ENCODE assay signal across 18 mouse cellular contexts in genomic region chr19:10049533-10049932, GRCm38 (mm10). TPM values are rescaled to one million over a fixed set of nuclear protein-coding genes. Genes with fewer than 3 reads are reported as not detected.
DNase-seq lines count a peak whose midpoint lies in the region; ATAC-seq and TF ChIP-seq lines count a peak whose summit lies in the region.
"Had no signal": no experiment of that assay in that cellular context is flagged by ENCODE, and none has a peak within 500 bp of the region (broad histone marks: within the 10 kb centered on the region; RNA-seq: fewer than 3 reads in every experiment).

No protein-coding gene starts in this region.

- no peak for TF ChIP-seq CTCF in heart, adult 2 months (IDR thresholded peaks at IDR 0.05)
- no peak for TF ChIP-seq CTCF in heart, postnatal 0 days (IDR thresholded peaks at IDR 0.05; ENCODE audit: low read depth)

- DNase-seq in heart, adult 2 months: no peak
- DNase-seq in heart, postnatal 36 days: no peak
- DNase-seq in heart, postnatal 0 days (ENCODE audit: low spot score): no peak
- no peak for DNase-seq in heart, postnatal 4 days
- DNase-seq in left cerebral cortex, postnatal 25 days (ENCODE audit: low spot score in 2 of 2): no peak
- DNase-seq: adrenal gland, adult 2 months; cerebellum, adult 11-12 months; cerebellum, adult 9-10 months; cerebellum, postnatal 25 days; gastrocnemius, postnatal 10 days; kidney, adult 8-10 months had no signal

- H3K36me3 ChIP-seq in heart, adult 2 months (ENCODE audit: control insufficient read depth, insufficient read depth, low read length): no peaks in the 10 kb centered on the region; the same call in 1 of the 2 replicates
- peaks cover 28% of the 10 kb centered on the region for H3K36me3 ChIP-seq in heart, postnatal 0 days (replicated peaks; ENCODE audit: control insufficient read depth, insufficient read depth, low read length)
- peaks cover 60% of the 10 kb centered on the region for H3K36me3 ChIP-seq in megakaryocyte, embryonic 14.5 days (replicated peaks; ENCODE audit: low read length)

- no peaks in the 10 kb centered on the region for H3K27me3 ChIP-seq in heart, adult 2 months (ENCODE audit: control insufficient read depth, insufficient read depth, low read length)
- H3K27me3 ChIP-seq in heart, postnatal 0 days (ENCODE audit: control insufficient read depth, insufficient read depth, low read length): no peaks in the 10 kb centered on the region
- peaks cover 3% of the 10 kb centered on the region for H3K27me3 ChIP-seq in megakaryocyte, embryonic 14.5 days (replicated peaks)
- H3K27me3 ChIP-seq: embryonic facial prominence, embryonic 12.5 days; forebrain, embryonic 15.5 days; heart, embryonic 12.5 days had no signal

- TF ChIP-seq EP300 in heart, adult 2 months (IDR thresholded peaks at IDR 0.05; ENCODE audit: insufficient read depth, low read depth, low read length): no peak
- TF ChIP-seq EP300 in heart, postnatal 0 days (IDR thresholded peaks at IDR 0.05; ENCODE audit: low read depth): no peak

- H3K27ac ChIP-seq in heart, adult 2 months: peak overlapping the region; percentile 26; the same call in 1 of the 2 replicates
- 0 out of 2 replicates have a peak overlapping the region, but pooled peaks have one; percentile 7 for H3K27ac ChIP-seq in heart, postnatal 0 days (ENCODE audit: low read depth)
- H3K27ac ChIP-seq: embryonic facial prominence, embryonic 12.5 days; forebrain, embryonic 15.5 days; hindbrain, embryonic 14.5 days had no signal

- H3K4me3 ChIP-seq in heart, adult 2 months: no peak overlapping the region
- H3K4me3 ChIP-seq in heart, postnatal 0 days (ENCODE audit: low read depth, low read length): no peak overlapping the region
- H3K4me3 ChIP-seq in megakaryocyte, embryonic 14.5 days (replicated peaks): peak overlapping the region; percentile 7
- H3K4me3 ChIP-seq: embryonic facial prominence, embryonic 12.5 days; forebrain, embryonic 15.5 days; heart, embryonic 12.5 days had no signal

- no peak overlapping the region for H3K4me2 ChIP-seq in heart, postnatal 0 days (ENCODE audit: low read depth, low read length)
- H3K4me2 ChIP-seq: embryonic facial prominence, embryonic 12.5 days; forebrain, embryonic 15.5 days; heart, embryonic 12.5 days; hindbrain, embryonic 14.5 days had no signal

- no peaks in the 10 kb centered on the region for H3K9me3 ChIP-seq in heart, postnatal 0 days (replicated peaks; ENCODE audit: control insufficient read depth, low read length)
- H3K9me3 ChIP-seq in megakaryocyte, embryonic 14.5 days: no peaks in the 10 kb centered on the region
- H3K9me3 ChIP-seq: embryonic facial prominence, embryonic 12.5 days; forebrain, embryonic 15.5 days; heart, embryonic 12.5 days had no signal

- no peaks in the 10 kb centered on the region for H3K79me2 ChIP-seq in heart, adult 2 months (replicated peaks; ENCODE audit: control insufficient read depth, insufficient read depth, low read length)

- ATAC-seq in heart, postnatal 0 days (ENCODE audit: insufficient read depth, low read depth): no peak
- no peak for ATAC-seq in megakaryocyte, adult 5-6 weeks (ENCODE audit: poor library complexity, severe bottlenecking)
- ATAC-seq: forebrain, embryonic 15.5 days had no signal

- no peak overlapping the region for H3K9ac ChIP-seq in heart, adult 2 months (ENCODE audit: low read depth, low read length)
- no peak overlapping the region for H3K9ac ChIP-seq in heart, postnatal 0 days (replicated peaks; ENCODE audit: low read depth, low read length)
- H3K9ac ChIP-seq: embryonic facial prominence, embryonic 12.5 days; forebrain, embryonic 15.5 days; heart, embryonic 12.5 days; hindbrain, embryonic 14.5 days had no signal

- TF ChIP-seq POLR2A in heart, adult 2 months (IDR thresholded peaks at IDR 0.05; ENCODE audit: insufficient read depth, low read depth, low read length): no peak

- peaks cover 19% of the 10 kb centered on the region for H3K4me1 ChIP-seq in heart, adult 2 months (ENCODE audit: control insufficient read depth, insufficient read depth, low read length)
- peaks cover 36% of the 10 kb centered on the region for H3K4me1 ChIP-seq in heart, postnatal 0 days (ENCODE audit: control insufficient read depth, insufficient read depth)
- peaks cover 100% of the 10 kb centered on the region for H3K4me1 ChIP-seq in megakaryocyte, embryonic 14.5 days
- H3K4me1 ChIP-seq: embryonic facial prominence, embryonic 12.5 days; forebrain, embryonic 15.5 days had no signal

- intact Hi-C loops in heart, adult 2 months (cut with DNase I): no loop called here
- intact Hi-C loops in heart, postnatal 36 days (cut with DNase I): no loop called here
- intact Hi-C loops in left cerebral cortex, postnatal 25 days (cut with DNase I): no loop called here

RNA-seq across cellular contexts. Expression of gene Fads3, which starts 8.2 kb away (rescaled TPM):
- total RNA-seq in heart, adult 2 months (2021): 10 to 100 TPM; 29.7 to 33.7 TPM
- polyA plus RNA-seq in heart, adult 2 months (2012; rRNA removed): 104 and 135 TPM in 2 replicates
- 10 to 100 TPM; 37.8 to 39.8 TPM for total RNA-seq in heart, postnatal 36 days (2021)
- total RNA-seq in heart, postnatal 0 days (2014; rRNA removed; ENCODE audit: low replicate concordance): 106 and 156 TPM in 2 replicates
- polyA plus RNA-seq in heart, postnatal 0 days (2015; fragmentation: Nextera tagmentation; extraction: Ambion mirVana): 21.4 and 23.3 TPM in 2 replicates
- 10 to 100 TPM; 55.6 to 55.7 TPM for total RNA-seq in heart, postnatal 4 days (2021)
- 3.6 and 19.1 TPM in 2 replicates for polyA plus RNA-seq in megakaryocyte, embryonic 14.5 days (2012; ENCODE audit: insufficient read depth, low replicate concordance)
- total RNA-seq in megakaryocyte, adult 5-6 weeks (2015): 0.76 and 0.91 TPM in 2 replicates
- 1.8 and 1.9 TPM in 2 replicates for total RNA-seq in megakaryocyte, adult 5-6 weeks (2017)
- total RNA-seq in left cerebral cortex, postnatal 25 days (2021): 10 to 100 TPM; 31.1 to 31.5 TPM

RNA-seq across cellular contexts. Expression of gene Rab3il1, which starts 48.1 kb away (rescaled TPM):
- 1 to 10 TPM; 5.9 to 6.5 TPM for total RNA-seq in heart, adult 2 months (2021)
- 11.1 and 14.2 TPM in 2 replicates for polyA plus RNA-seq in heart, adult 2 months (2012; rRNA removed)
- 1 to 10 TPM; 7.9 to 8.7 TPM for total RNA-seq in heart, postnatal 36 days (2021)
- 16.3 and 27.4 TPM in 2 replicates for total RNA-seq in heart, postnatal 0 days (2014; rRNA removed; ENCODE audit: low replicate concordance)
- 17.9 and 20.7 TPM in 2 replicates for polyA plus RNA-seq in heart, postnatal 0 days (2015; fragmentation: Nextera tagmentation; extraction: Ambion mirVana)
- total RNA-seq in heart, postnatal 4 days (2021): 10 to 100 TPM; 12.2 to 12.5 TPM
- 2.0 and 8.8 TPM in 2 replicates for polyA plus RNA-seq in megakaryocyte, embryonic 14.5 days (2012; ENCODE audit: insufficient read depth, low replicate concordance)
- 3.1 and 5.6 TPM in 2 replicates for total RNA-seq in megakaryocyte, adult 5-6 weeks (2015)
- total RNA-seq in megakaryocyte, adult 5-6 weeks (2017): 7.1 and 11.8 TPM in 2 replicates
- total RNA-seq in left cerebral cortex, postnatal 25 days (2021): 1 to 10 TPM; 9.4 to 9.5 TPM

RNA-seq across cellular contexts. Expression of gene Best1, which starts 48.1 kb away (rescaled TPM):
- total RNA-seq in heart, adult 2 months (2021): under 1 TPM; 0.10 to 0.11 TPM
- polyA plus RNA-seq in heart, adult 2 months (2012; rRNA removed): 0.45 and 0.47 TPM in 2 replicates
- under 1 TPM; 0.11 to 0.14 TPM for total RNA-seq in heart, postnatal 36 days (2021)
- not detected in 2 replicates for total RNA-seq in heart, postnatal 0 days (2014; rRNA removed; ENCODE audit: low replicate concordance)
- polyA plus RNA-seq in heart, postnatal 0 days (2015; fragmentation: Nextera tagmentation; extraction: Ambion mirVana): 0.26 and 0.33 TPM in 2 replicates
- total RNA-seq in heart, postnatal 4 days (2021): not detected
- polyA plus RNA-seq in megakaryocyte, embryonic 14.5 days (2012; ENCODE audit: insufficient read depth, low replicate concordance): not detected in 2 replicates
- not detected in 2 replicates for total RNA-seq in megakaryocyte, adult 5-6 weeks (2015)
- not detected in 2 replicates for total RNA-seq in megakaryocyte, adult 5-6 weeks (2017)
- under 1 TPM; 0.78 to 0.83 TPM for total RNA-seq in left cerebral cortex, postnatal 25 days (2021)
- total RNA-seq: hematopoietic stem cell, adult 5-6 weeks had no signal

RNA-seq across cellular contexts. Expression of gene Fads2, which starts 52.0 kb away (rescaled TPM):
- total RNA-seq in heart, adult 2 months (2021): 1 to 10 TPM; 5.3 to 6.3 TPM
- polyA plus RNA-seq in heart, adult 2 months (2012; rRNA removed): 13.3 and 15.5 TPM in 2 replicates
- total RNA-seq in heart, postnatal 36 days (2021): 1 to 10 TPM; 4.8 to 6.8 TPM
- 15.9 and 22.0 TPM in 2 replicates for total RNA-seq in heart, postnatal 0 days (2014; rRNA removed; ENCODE audit: low replicate concordance)
- polyA plus RNA-seq in heart, postnatal 0 days (2015; fragmentation: Nextera tagmentation; extraction: Ambion mirVana): 11.4 and 13.1 TPM in 2 replicates
- 10 to 100 TPM; 15.9 to 17.0 TPM for total RNA-seq in heart, postnatal 4 days (2021)
- 111 and 271 TPM in 2 replicates for polyA plus RNA-seq in megakaryocyte, embryonic 14.5 days (2012; ENCODE audit: insufficient read depth, low replicate concordance)
- 3.0 and 7.6 TPM in 2 replicates for total RNA-seq in megakaryocyte, adult 5-6 weeks (2015)
- total RNA-seq in megakaryocyte, adult 5-6 weeks (2017): 3.1 and 4.3 TPM in 2 replicates
- 100 to 1,000 TPM; 141 to 145 TPM for total RNA-seq in left cerebral cortex, postnatal 25 days (2021)

Comparison
In these comparisons a context has a peak if more than half of its experiments do, and no peak if none do; other contexts are left out.
1. RNA of gene Fads3, which starts 8.2 kb away (total RNA-seq): 106 to 156 TPM in heart, postnatal 0 days, 55.6 to 55.7 TPM in heart, postnatal 4 days, 37.8 to 39.8 TPM in heart, postnatal 36 days, 29.7 to 33.7 TPM in heart, adult 2 months and 31.1 to 31.5 TPM in left cerebral cortex, postnatal 25 days; 0.76 to 1.9 TPM in megakaryocyte, adult 5-6 weeks; every median in the first group is over 10 times any median in the second.